Mouse (Mus musculus) cortical plate, adult 2 months (tissue): ENCODE results near the gene Psg28. TPM values are rescaled to one million over a fixed set of nuclear protein-coding genes. Genes with fewer than 3 reads are reported as not detected.
"Not testable (repeated sequence)": the region's sequence is repeated elsewhere in the genome, so short reads cannot be mapped to it uniquely, and the experiment has no call there.

ENCODE experiments used
- H3K27ac ChIP-seq: fragments of 200-500 bp; 2 replicates; pipeline ENCODE4 v1.5.1; 2012; ENCODE audit warnings: low read length, control low read depth, inconsistent platforms; ENCODE audit not compliant: insufficient read depth
- H3K4me1 ChIP-seq: fragments of 200-500 bp; 2 replicates; pipeline ENCODE4 v1.6.1; 2011; ENCODE audit warnings: low read length; ENCODE audit not compliant: control insufficient read depth, insufficient read depth
- H3K4me3 ChIP-seq: fragments of 200-500 bp; 2 replicates; pipeline ENCODE4 v1.5.1; 2011; ENCODE audit warnings: mild to moderate bottlenecking, low read length, control low read depth; ENCODE audit not compliant: insufficient read depth
- CTCF ChIP-seq: fragments of 200-500 bp; IDR thresholded peaks from 2 replicates; pipeline ENCODE4 v1.5.1; 2011; ENCODE audit warnings: mild to moderate bottlenecking, control low read depth, low read length; ENCODE audit not compliant: insufficient read depth; ENCODE audit errors: extremely low read depth
- POLR2A ChIP-seq: fragments of 200-500 bp; IDR thresholded peaks from 2 replicates; pipeline ENCODE4 v1.6.1; 2011; ENCODE audit warnings: mild to moderate bottlenecking, low read length, control low read depth; ENCODE audit not compliant: insufficient read depth; ENCODE audit errors: extremely low read depth
- polyA plus RNA-seq: library from polyadenylated mRNA; depleted of rRNA; stranded (reverse); fragments of >200 nt; gene quantifications from 2 replicates; pipeline ENCODE4 v1.2.3, GENCODE M21; 2012; rRNA removed

The Psg28 gene
- not detected in 2 replicates for polyA plus RNA-seq

DNA sequence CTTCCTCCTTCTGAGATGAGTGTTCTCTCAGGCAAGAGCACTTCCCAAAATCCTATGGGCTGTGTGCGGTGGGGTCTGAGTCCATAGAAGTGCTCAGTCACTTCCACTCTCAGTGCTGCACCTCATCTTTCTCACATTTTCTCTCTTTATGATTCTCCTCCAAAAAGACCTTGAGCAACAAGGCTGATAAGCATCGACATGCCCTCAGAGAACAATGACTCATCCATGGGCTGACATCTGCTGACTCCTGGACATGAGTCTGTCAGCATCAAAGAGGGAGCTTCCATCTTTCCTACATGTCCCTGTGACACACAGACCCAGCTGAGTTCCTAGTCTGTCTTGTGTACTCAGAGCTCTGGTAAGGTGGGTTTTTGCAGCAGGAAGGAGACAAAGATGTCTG is at the start of gene Psg28:
Gene Psg28 (minus strand): TSS at position 101 of the 400 bp plus-strand sequence.
- H3K27ac ChIP-seq, H3K4me3 ChIP-seq, H3K4me1 ChIP-seq: not testable (repeated sequence)

DNA sequence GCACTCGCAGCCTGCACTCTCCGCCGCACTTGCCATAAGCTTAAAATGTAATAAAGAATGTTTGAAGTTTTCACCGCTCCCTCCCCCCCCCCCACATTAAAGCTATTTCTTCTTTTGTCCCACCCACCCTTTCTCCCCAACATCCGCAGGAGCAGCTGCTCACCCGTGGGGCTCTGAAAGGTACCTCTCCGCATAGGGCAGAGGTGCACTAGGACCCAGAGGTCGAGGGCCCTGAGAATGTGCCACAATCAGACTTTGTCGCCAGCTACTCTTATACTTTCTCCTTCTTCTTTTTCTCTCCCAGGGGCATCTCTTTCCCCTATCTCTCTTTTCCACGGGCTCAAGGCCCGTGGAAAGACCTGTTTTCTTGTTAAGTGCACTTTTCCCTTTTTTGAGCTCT is 28.4 kb downstream of the Psg28 start:
- Histone ChIP-seq H3K4me1 (no peaks in the 10 kb centered on the region), H3K4me3 (no peak overlapping the region), H3K27ac (no peak overlapping the region)
- TF ChIP-seq POLR2A (no peak), CTCF (no peak)

- TF ChIP-seq CTCF = no peak
- no peak for TF ChIP-seq POLR2A
- no peak overlapping the region for H3K4me3 ChIP-seq
- no peaks in the 10 kb centered on the region for H3K4me1 ChIP-seq
- no peak overlapping the region for H3K27ac ChIP-seq
Measured at GRCm38 (mm10) chr7:18402527-18403237, 29.2 kb downstream of the Psg28 start.

- H3K4me3 ChIP-seq, H3K4me1 ChIP-seq, H3K27ac ChIP-seq: not testable (repeated sequence)
Measured at GRCm38 (mm10) chr7:18391483-18391882, 40.4 kb downstream of the Psg28 start.

DNA sequence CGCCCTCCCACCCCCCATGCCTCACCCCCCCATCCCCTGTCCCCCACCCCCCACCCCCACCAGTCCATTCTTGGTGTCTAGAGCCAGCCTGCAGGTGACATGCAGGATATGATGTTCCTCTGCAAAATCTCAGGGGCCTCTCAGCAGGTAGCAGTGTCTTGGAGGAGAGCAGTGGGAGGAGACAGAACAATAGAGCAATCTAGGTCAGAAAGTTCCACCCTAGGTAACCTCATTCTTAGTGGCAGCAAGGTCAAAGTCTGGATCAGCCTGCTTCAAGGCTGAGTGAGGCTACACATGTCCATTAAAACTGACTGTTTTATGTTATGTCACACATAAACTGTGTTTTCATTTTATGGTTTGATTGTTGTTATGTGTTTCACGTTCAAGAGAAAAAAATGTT is 53.5 kb downstream of the Psg28 start:
- no peaks in the 10 kb centered on the region for H3K4me1 ChIP-seq
- no peak overlapping the region for H3K4me3 ChIP-seq
- no peak overlapping the region for H3K27ac ChIP-seq
- TF ChIP-seq CTCF (no peak), POLR2A (no peak)

Other genes with a start within 250 kb of the Psg28 start
- not detected in 2 replicates for gene Mill1, start 186.7 kb downstream of the Psg28 start, polyA plus RNA-seq
- gene Psg18, start 77.0 kb downstream of the Psg28 start, polyA plus RNA-seq = not detected in 2 replicates
- gene Psg26, start 52.1 kb upstream of the Psg28 start, polyA plus RNA-seq = not detected in 2 replicates
- gene Psg25, start 100.2 kb upstream of the Psg28 start, polyA plus RNA-seq = not detected in 2 replicates
- not detected in 2 replicates for gene Psg27, start 135.3 kb upstream of the Psg28 start, polyA plus RNA-seq
- not detected in 2 replicates for gene Psg23, start 184.5 kb upstream of the Psg28 start, polyA plus RNA-seq
- not detected in 2 replicates for gene Psg21, start 224.7 kb upstream of the Psg28 start, polyA plus RNA-seq